Mouse (Mus musculus) intestine, postnatal 0 days (tissue): Measurements from ENCODE around the gene Cox19. TPM values are rescaled to one million over a fixed set of nuclear protein-coding genes. Genes with fewer than 3 reads are reported as not detected.

Experiments
- ATAC-seq: fragments of 200-750 bp; cut with Nextera tagmentation; 2 replicates; pipeline ENCODE4 v1.8.0; 2017; ENCODE audit warnings: mild to moderate bottlenecking, moderate TSS enrichment, moderate library complexity
- H3K27ac ChIP-seq: fragments of 300-500 bp; sonication (generic); 2 replicates; pipeline ENCODE4 v1.5.1; 2014; ENCODE audit warnings: mild to moderate bottlenecking, low read depth, low read length, moderate library complexity
- H3K27me3 ChIP-seq: fragments of 300-500 bp; sonication (generic); replicated peaks from 2 replicates; pipeline ENCODE4 v1.6.1; 2014; ENCODE audit warnings: low read length, mixed read lengths; ENCODE audit not compliant: control insufficient read depth, insufficient read depth
- H3K36me3 ChIP-seq: fragments of 300-500 bp; sonication (generic); 2 replicates; pipeline ENCODE4 v1.6.1; 2014; ENCODE audit warnings: mild to moderate bottlenecking, moderate library complexity; ENCODE audit not compliant: control insufficient read depth, insufficient read depth
- H3K4me1 ChIP-seq: fragments of 300-500 bp; sonication (generic); replicated peaks from 2 replicates; pipeline ENCODE4 v1.6.1; 2014; ENCODE audit warnings: antibody characterized with exemption, low read length, mixed read lengths; ENCODE audit not compliant: control insufficient read depth, insufficient read depth
- H3K4me2 ChIP-seq: fragments of 300-500 bp; sonication (generic); replicated peaks from 2 replicates; pipeline ENCODE4 v1.6.1; 2014; ENCODE audit warnings: low read depth, mild to moderate bottlenecking, moderate library complexity
- H3K4me3 ChIP-seq: fragments of 300-500 bp; sonication (generic); 2 replicates; pipeline ENCODE4 v1.5.1; 2014; ENCODE audit warnings: low read depth, low read length
- H3K9ac ChIP-seq: fragments of 300-500 bp; sonication (generic); 2 replicates; pipeline ENCODE4 v1.6.1; 2014; ENCODE audit warnings: mild to moderate bottlenecking, low read depth, low read length
- H3K9me3 ChIP-seq: fragments of 300-500 bp; sonication (generic); 2 replicates; pipeline ENCODE4 v1.6.1; 2016; ENCODE audit warnings: mixed run types; ENCODE audit not compliant: control insufficient read depth
- CTCF ChIP-seq: sonication (generic); IDR thresholded peaks from 2 replicates; pipeline ENCODE4 v1.5.1; 2016; ENCODE audit warnings: low read depth, mild to moderate bottlenecking, control low read depth, antibody characterized with exemption, moderate library complexity
- WGBS: fragments of 180-500 bp; shearing (Covaris S2); extraction: QIAGEN DNeasy Blood & Tissue Kit; methylation state at CpG from one replicate; pipeline ENCODE4 v1.1.7; 2014; 5-methylcytosine and 5-hydroxymethylcytosine counted together
- polyA plus RNA-seq: library from polyadenylated mRNA; unstranded; fragments of >200 nt; fragmentation: Nextera tagmentation; extraction: Ambion mirVana; gene quantifications from 2 replicates; pipeline ENCODE4 v1.2.1, GENCODE M21; 2015

Cox19 gene
- polyA plus RNA-seq, 1 experiment from 2014 or later, result 181 TPM

DNA sequence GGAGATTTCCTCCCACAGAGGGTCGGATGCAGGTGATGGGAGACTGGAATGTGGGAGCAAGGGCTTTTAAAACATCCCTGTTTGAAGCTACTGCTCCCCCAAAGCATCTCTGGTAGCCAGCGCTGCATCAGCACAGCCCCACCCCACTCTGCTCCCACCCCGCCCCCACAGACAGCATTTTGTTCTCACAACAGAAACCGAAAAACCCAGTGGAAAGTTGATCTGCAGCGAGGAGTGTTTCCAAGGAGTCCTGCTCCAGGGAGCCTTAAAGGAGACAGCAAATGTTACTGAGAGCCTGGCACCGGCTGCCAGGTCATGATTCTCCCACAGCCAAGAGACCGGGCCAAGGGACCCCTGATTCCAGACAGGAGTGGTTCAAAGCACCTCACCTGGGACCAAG, 20.5 kb downstream of the Cox19 start:
- Histone ChIP-seq H3K27ac (no peak overlapping the region), H3K4me2 (no peak overlapping the region), H3K4me3 (no peak overlapping the region), H3K27me3 (no peaks in the 10 kb centered on the region), H3K36me3 (peaks cover 6% of the 10 kb centered on the region), H3K9me3 (no peaks in the 10 kb centered on the region), H3K9ac (no peak overlapping the region), H3K4me1 (peaks cover 3% of the 10 kb centered on the region)
- TF ChIP-seq CTCF, result no peak
- no peak for ATAC-seq
- WGBS, result 73% methylated on average over 7 of the region's 7 CpGs

DNA sequence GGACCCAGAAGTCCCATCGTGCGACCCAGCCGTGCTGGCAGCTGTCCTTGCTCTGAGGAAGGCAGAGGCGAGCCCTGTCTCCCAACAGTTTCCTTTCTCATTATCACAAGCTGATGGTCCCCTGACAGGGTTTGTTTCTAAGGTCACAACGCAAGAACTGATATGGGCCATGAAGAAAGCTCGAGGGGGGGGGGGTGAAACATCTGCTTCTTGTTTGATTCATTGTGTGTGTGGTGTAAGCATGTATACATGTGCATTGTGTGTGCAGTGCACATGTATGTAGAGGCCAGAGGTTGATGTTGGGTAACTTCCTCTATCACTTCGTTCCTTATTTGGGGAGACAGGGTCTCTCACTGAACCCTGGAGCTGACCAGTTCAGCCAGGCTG, 23.6 kb downstream of the Cox19 start:
- no peak overlapping the region for H3K9ac ChIP-seq
- no peak for TF ChIP-seq CTCF

DNA sequence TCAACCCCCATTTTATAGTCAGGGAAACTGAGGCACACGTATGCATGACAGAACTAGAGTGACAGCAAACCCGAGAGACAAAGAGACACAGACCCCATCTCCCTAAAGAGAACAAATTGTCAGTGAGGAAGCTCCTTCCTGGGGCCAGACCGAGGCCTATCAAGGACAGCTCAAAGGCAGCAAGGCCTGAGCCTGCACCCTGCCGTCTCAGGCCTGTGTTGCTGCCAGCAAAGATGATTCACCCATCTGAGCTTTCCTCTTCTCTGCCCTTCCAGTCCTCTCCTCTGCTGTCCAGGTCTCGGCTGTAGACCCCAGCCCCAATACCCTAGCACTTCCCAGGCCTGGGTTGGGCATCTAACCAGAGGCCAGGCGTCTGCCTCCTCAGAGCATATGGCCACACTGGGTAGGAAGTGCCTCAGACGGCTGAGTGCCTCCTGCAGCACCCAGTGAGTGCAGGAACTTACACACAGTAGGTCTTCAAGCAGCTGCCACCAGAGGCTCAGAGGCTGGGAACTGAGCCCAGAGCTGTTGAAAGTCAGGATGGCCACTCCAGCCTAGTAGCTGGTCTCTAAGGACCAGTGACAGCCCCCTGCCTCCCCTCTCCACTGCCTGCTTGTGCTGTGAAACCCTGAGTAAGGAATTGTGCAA, 24.1 kb downstream of the Cox19 start:
- H3K36me3 ChIP-seq, result no peaks in the 10 kb centered on the region
- WGBS, result 78% methylated on average over 7 of the region's 7 CpGs
- no peak for TF ChIP-seq CTCF
- 0 out of 2 replicates have a peak, but pooled peaks cover 7% of the 10 kb centered on the region for H3K4me1 ChIP-seq
- H3K4me2 ChIP-seq, result no peak overlapping the region
- no peak for ATAC-seq
- H3K4me3 ChIP-seq, result no peak overlapping the region
- H3K9ac ChIP-seq, result no peak overlapping the region
- no peaks in the 10 kb centered on the region for H3K27me3 ChIP-seq
- H3K27ac ChIP-seq, result no peak overlapping the region
- H3K9me3 ChIP-seq, result no peaks in the 10 kb centered on the region

More for the DNA sequence above, 23.6 kb downstream of the Cox19 start:
- H3K36me3 ChIP-seq, result no peaks in the 10 kb centered on the region
- H3K27ac ChIP-seq, result no peak overlapping the region
- no peak for ATAC-seq
- no peak overlapping the region for H3K4me3 ChIP-seq
- WGBS, result 63% methylated on average over 7 of the region's 7 CpGs
- no peak overlapping the region for H3K4me2 ChIP-seq
- H3K27me3 ChIP-seq, result no peaks in the 10 kb centered on the region
- H3K4me1 ChIP-seq, result 0 out of 2 replicates have a peak, but pooled peaks cover 7% of the 10 kb centered on the region
- H3K9me3 ChIP-seq, result no peaks in the 10 kb centered on the region

DNA sequence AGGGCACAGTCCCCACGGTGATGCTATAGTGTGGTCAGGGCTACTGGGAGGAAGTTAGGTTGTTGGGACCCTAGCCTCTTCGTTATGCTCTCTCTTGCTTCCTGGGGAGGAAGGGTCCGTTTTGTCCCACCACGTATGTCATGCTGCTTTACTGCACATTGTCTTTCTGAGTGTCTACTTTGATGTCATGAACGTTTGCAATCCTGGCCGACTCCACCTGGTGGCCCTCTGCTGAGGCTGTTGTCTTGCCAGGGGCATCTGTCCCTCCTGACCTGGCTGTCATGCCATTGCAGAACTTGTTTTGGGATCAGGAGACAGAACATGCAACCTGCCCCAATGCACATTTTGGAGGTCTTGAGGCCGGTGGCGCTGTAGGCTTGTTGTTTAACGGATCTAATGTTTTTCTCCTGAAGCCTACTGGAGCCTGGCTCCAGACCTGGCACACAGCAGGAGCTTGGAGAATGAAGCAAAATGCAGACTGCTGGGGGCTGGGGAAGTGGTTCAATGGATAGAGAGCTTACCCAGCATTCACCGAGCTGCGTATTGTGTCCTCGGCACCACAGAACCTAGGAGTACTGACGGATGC, 25.0 kb downstream of the Cox19 start:
- no peaks in the 10 kb centered on the region for H3K27me3 ChIP-seq
- H3K9ac ChIP-seq, result no peak overlapping the region
- WGBS, result 68% methylated on average over 13 of the region's 13 CpGs
- H3K27ac ChIP-seq, result no peak overlapping the region; the same call in 1 of the 2 replicates
- no peak overlapping the region for H3K4me2 ChIP-seq
- no peaks in the 10 kb centered on the region for H3K9me3 ChIP-seq
- no peaks in the 10 kb centered on the region for H3K36me3 ChIP-seq
- H3K4me1 ChIP-seq, result 0 out of 2 replicates have a peak, but pooled peaks cover 7% of the 10 kb centered on the region
- no peak overlapping the region for H3K4me3 ChIP-seq
- peak; percentile 60 for TF ChIP-seq CTCF
- no peak for ATAC-seq

DNA sequence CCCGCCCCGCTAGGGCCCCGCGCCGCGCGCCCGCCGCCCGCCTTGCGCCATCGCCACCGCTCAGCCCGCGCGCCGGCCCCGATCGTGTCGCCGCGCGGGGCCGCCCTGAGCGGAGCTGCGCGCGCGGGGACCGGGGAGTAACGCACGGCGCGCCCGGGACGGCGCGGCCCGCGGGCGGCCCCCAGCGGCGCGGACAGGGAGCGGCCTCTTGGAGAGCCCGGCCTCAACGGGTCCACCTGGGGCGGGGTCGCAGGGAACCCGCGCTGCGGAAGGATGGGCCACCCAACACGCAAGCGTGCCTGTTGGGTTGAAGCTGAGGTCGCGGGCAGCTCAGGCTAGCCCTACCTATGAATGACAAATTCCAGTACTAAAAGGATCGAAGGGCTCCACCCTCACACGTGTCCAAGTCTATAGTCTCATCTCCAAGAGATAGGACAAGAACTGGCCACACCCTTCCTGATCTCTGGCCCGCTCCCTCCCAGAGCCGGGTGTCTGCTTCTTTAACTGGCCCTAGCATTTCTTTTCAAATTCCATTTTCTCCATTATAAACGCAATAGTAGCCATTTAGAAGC, 25.7 kb downstream of the Cox19 start, which contains the start of gene Adap1:
Adap1 (minus strand) TSS at position 228 of the 572 bp plus-strand sequence.
- peak; percentile 79 for ATAC-seq
- WGBS, result 1% methylated on average over 61 of the region's 61 CpGs
- Histone ChIP-seq H3K4me2 (peak within 1 kb of the TSS; percentile 95), H3K9ac (peak within 1 kb of the TSS; percentile 85), H3K9me3 (no peaks in the 10 kb centered on the region), H3K27ac (peak within 1 kb of the TSS; percentile 88), H3K4me3 (peak within 1 kb of the TSS; percentile 69), H3K4me1 (0 out of 2 replicates have a peak, but pooled peaks cover 7% of the 10 kb centered on the region), H3K36me3 (no peaks in the 10 kb centered on the region), H3K27me3 (no peaks in the 10 kb centered on the region)
- peak; percentile 68 for TF ChIP-seq CTCF

DNA sequence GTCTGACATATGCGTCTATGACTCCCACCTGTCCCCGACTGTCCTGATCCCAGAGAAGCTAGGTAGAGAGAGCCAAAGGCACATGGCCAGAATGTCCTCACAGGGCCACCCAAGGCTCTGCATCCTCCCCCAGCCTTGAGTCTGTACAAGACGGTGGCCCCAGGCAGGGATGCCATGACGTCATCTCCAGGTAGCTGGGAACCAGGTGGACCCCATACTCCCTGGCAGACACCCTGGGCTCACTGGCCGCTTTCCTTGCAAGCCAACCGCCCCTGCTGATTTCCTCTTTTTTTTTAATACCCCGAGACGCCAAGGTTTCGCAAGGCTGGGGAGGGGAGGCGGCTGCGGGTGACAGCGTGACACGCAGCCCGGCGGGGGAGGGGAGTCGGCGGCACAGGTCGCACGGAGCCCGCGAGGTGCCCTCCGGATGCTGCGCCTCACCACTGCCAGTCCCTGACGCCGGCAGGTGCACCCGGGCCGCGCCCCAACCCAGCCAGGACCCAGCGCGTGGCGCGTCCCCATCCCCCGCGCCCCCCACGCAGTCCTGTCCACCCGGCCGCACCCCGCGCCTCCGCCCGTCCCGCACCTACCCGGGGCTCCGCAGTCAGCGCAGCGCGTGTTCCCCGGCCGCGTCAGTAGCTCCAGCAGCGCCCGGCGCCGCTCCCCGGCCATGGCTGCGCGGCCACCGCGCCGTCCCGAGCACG, 26.4 kb downstream of the Cox19 start:
- WGBS, result 1% methylated on average over 55 of the region's 62 CpGs
- peak overlapping the region; percentile 95 for H3K4me2 ChIP-seq
- no peaks in the 10 kb centered on the region for H3K9me3 ChIP-seq
- no peak for TF ChIP-seq CTCF
- no peaks in the 10 kb centered on the region for H3K36me3 ChIP-seq
- H3K9ac ChIP-seq, result peak overlapping the region; percentile 85
- 0 out of 2 replicates have a peak, but pooled peaks cover 7% of the 10 kb centered on the region for H3K4me1 ChIP-seq
- peak; percentile 31 for ATAC-seq
- H3K27ac ChIP-seq, result peak overlapping the region; percentile 88
- H3K27me3 ChIP-seq, result no peaks in the 10 kb centered on the region
- H3K4me3 ChIP-seq, result peak overlapping the region; percentile 69
